Mouse (Mus musculus) embryonic stem cell, embryonic (primary cell): ENCODE results near the gene Txnrd2.

Experiments
- CTCF ChIA-PET, 4 experiments: fragments of 300-600 bp in 2 of 4; fragments of 350-600 bp in 2 of 4; sonication (Branson Sonifier 250); formaldehyde crosslinking; loops; one replicate each; lab custom pipeline; 2022; ENCODE audit warnings: inconsistent platforms in 2 of 4; lab: Charles Lee
- POLR2A ChIA-PET, 4 experiments: fragments of 300-600 bp in 2 of 4; fragments of 350-600 bp in 2 of 4; sonication (Branson Sonifier 250); formaldehyde crosslinking; loops; one replicate each; lab custom pipeline; 2022; ENCODE audit warnings: antibody characterized with exemption in 4 of 4, inconsistent platforms in 1 of 4; lab: Charles Lee

Gene Txnrd2

GRCm38 (mm10) chr16:18448104-18448503, 21.9 kb downstream of the Txnrd2 start:
- ChIA-PET CTCF (interaction anchor here in 3 of 4 experiments (0.6 to 1.8 kb wide), 7 partner anchors 14 to 170 kb away, joined by 3 to 8 read pairs (median 3); no protein-coding TSS in a partner anchor), POLR2A (interaction anchor here in 2 of 4 experiments (0.8 to 2.4 kb wide), 8 partner anchors 13 to 164 kb away, joined by 3 to 7 read pairs (median 4); partner anchors contain the start of genes Comt (in 1 of the 2) and Txnrd2 (in 1 of the 2))

GRCm38 (mm10) chr16:18449005-18449404, 22.8 kb downstream of the Txnrd2 start:
- POLR2A ChIA-PET, result interaction anchor here in 2 of 4 experiments (1.4 to 2.4 kb wide), 2 partner anchors 23 to 36 kb away, joined by 4 to 7 read pairs; no protein-coding TSS in a partner anchor

GRCm38 (mm10) chr16:18451486-18452181, 25.4 kb downstream of the Txnrd2 start:
- CTCF ChIA-PET, result interaction anchor here in 2 of 4 experiments (0.7 to 5.1 kb wide), 5 partner anchors 8 to 430 kb away, joined by 3 to 31 read pairs (median 5); no protein-coding TSS in a partner anchor
- POLR2A ChIA-PET, result interaction anchor here in 2 of 4 experiments (1.1 to 1.8 kb wide), 3 partner anchors 9 to 139 kb away, joined by 3 to 7 read pairs (median 4); partner anchors contain the start of gene Tbx1 (in 1 of the 2)

More at GRCm38 (mm10) chr16:18449005-18449404, 22.8 kb downstream of the Txnrd2 start:
- CTCF ChIA-PET, result interaction anchor here in 1 of 4 experiments (0.6 to 0.8 kb wide), 2 partner anchors 9 to 168 kb away, joined by 3 read pairs; no protein-coding TSS in a partner anchor

- ChIA-PET CTCF (interaction anchor here in 2 of 4 experiments (0.8 to 5.1 kb wide), 3 partner anchors 8 to 33 kb away, joined by 3 to 31 read pairs (median 6); no protein-coding TSS in a partner anchor), POLR2A (interaction anchor here in 2 of 4 experiments (1.4 to 1.6 kb wide), 2 partner anchors 8 to 20 kb away, joined by 3 to 4 read pairs; no protein-coding TSS in a partner anchor)
Observed at GRCm38 (mm10) chr16:18452361-18452862, 26.2 kb downstream of the Txnrd2 start.

DNA sequence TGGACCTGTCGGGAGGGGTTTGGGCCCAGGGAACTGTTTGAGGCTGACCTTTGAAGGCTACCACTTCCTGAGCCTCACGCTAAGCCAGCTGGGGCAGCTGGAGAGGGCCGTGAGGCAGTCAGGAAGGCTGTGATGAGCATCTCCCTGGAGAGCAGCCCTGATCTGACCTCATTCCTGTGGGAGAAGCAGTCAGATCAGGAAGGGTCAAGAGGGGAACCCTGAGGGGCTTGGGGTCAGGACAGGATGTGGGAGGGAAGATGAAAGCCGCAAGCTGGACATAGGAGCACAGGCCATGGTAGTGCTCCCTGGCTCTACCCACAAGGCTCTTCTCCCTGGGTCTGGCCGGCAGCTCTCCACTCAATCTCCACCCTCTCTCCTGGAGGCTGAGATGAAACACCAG, 27.7 kb downstream of the Txnrd2 start:
- ChIA-PET POLR2A (interaction anchor here in 2 of 4 experiments (1.0 to 1.6 kb wide), 4 partner anchors 8 to 38 kb away, joined by 3 to 4 read pairs (median 3); no protein-coding TSS in a partner anchor), CTCF (interaction anchor here in 3 of 4 experiments (0.6 to 5.1 kb wide), 4 partner anchors 10 to 55 kb away, joined by 3 to 31 read pairs (median 13); no protein-coding TSS in a partner anchor)

- ChIA-PET POLR2A (interaction anchor here in 1 of 4 experiments (0.6 to 0.8 kb wide), 2 partner anchors 31 to 569 kb away, joined by 3 read pairs; no protein-coding TSS in a partner anchor), CTCF (interaction anchor here (0.6 to 5.1 kb wide), 8 partner anchors 11 to 140 kb away, joined by 3 to 31 read pairs (median 3); partner anchors contain the start of gene Tbx1 (in 1 of the 4))
Observed at GRCm38 (mm10) chr16:18455407-18455806, 29.2 kb downstream of the Txnrd2 start.

DNA sequence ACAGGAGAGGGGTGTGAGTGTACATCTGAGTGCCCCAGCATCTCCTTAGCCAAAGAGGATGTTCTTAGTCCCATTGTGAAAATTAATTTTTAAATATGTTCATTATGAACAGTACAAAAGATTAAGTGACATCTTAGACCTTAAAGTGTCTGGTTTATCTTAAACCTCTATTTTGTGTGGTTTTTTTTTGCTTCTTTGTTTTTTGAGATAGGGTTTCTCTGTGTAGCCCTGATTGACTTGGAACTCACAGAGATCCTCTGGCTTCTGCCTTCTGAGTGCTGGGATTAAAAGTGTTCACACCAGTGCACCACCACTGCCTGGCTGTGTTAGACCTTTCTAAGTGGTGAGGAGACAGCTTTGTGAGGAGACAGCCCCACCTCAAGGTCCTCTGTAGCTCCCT, 32.5 kb downstream of the Txnrd2 start:
- CTCF ChIA-PET, result interaction anchor here in 3 of 4 experiments (0.6 to 2.0 kb wide), 4 partner anchors 11 to 220 kb away, joined by 3 to 10 read pairs (median 5); partner anchors contain the start of genes Comt (in 1 of the 3) and Txnrd2 (in 1 of the 3)
- POLR2A ChIA-PET, result interaction anchor here in 3 of 4 experiments (0.5 to 3.2 kb wide), 5 partner anchors 13 to 157 kb away, joined by 3 to 23 read pairs (median 3); no protein-coding TSS in a partner anchor

- ChIA-PET CTCF (interaction anchor here in 3 of 4 experiments (0.5 to 3.4 kb wide), 9 partner anchors 10 to 249 kb away, joined by 3 to 16 read pairs (median 5); partner anchors contain the start of genes Comt (in 1 of the 3) and Txnrd2 (in 1 of the 3)), POLR2A (interaction anchor here (0.5 to 6.0 kb wide), 16 partner anchors 9 to 318 kb away, joined by 3 to 42 read pairs (median 4); no protein-coding TSS in a partner anchor)
Observed at GRCm38 (mm10) chr16:18459335-18459954, 33.3 kb downstream of the Txnrd2 start.

GRCm38 (mm10) chr16:18459955-18460370, 33.8 kb downstream of the Txnrd2 start:
- POLR2A ChIA-PET, result interaction anchor here (0.6 to 6.0 kb wide), 23 partner anchors 9 to 317 kb away, joined by 3 to 42 read pairs (median 4); partner anchors contain the start of genes Gnb1l (in 1 of the 4) and Rtl10 (in 1 of the 4)
- CTCF ChIA-PET, result interaction anchor here in 3 of 4 experiments (0.5 to 3.4 kb wide), 8 partner anchors 11 to 249 kb away, joined by 3 to 16 read pairs (median 6); partner anchors contain the start of genes Comt (in 1 of the 3) and Txnrd2 (in 1 of the 3)

- CTCF ChIA-PET, result interaction anchor here (0.9 to 3.4 kb wide), 8 partner anchors 10 to 70 kb away, joined by 3 to 16 read pairs (median 4); no protein-coding TSS in a partner anchor
- POLR2A ChIA-PET, result interaction anchor here (0.9 to 6.0 kb wide), 24 partner anchors 10 to 316 kb away, joined by 3 to 42 read pairs (median 4); partner anchors contain the start of genes Gnb1l (in 1 of the 4) and Rtl10 (in 1 of the 4)
Observed at GRCm38 (mm10) chr16:18460826-18461225, 34.6 kb downstream of the Txnrd2 start.

DNA sequence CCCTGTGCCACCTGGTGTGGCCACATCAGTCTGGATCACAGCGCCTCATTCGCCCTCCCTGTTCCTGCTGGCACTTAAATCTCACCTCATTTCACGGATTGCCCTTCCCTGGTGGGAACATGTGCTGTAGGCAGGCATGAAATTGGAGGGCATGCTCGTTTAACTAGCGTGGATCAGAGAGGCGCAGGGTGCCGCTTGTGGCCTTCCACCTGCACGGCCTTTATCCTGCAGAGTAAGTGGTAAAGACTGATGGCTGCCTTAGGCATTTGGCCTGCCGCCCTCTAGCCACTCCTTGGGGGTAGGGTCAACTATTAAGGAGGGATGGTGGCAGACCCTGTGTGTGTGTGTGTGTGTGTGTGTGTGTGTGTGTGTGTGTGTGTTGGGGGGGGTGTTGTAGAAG, 35.8 kb downstream of the Txnrd2 start:
- ChIA-PET CTCF (interaction anchor here in 3 of 4 experiments (0.7 to 3.4 kb wide), 6 partner anchors 9 to 156 kb away, joined by 3 to 16 read pairs (median 4); no protein-coding TSS in a partner anchor), POLR2A (interaction anchor here in 3 of 4 experiments (0.6 to 6.0 kb wide), 16 partner anchors 8 to 140 kb away, joined by 3 to 42 read pairs (median 4); partner anchors contain the start of genes Gnb1l (in 1 of the 3) and Rtl10 (in 1 of the 3))

DNA sequence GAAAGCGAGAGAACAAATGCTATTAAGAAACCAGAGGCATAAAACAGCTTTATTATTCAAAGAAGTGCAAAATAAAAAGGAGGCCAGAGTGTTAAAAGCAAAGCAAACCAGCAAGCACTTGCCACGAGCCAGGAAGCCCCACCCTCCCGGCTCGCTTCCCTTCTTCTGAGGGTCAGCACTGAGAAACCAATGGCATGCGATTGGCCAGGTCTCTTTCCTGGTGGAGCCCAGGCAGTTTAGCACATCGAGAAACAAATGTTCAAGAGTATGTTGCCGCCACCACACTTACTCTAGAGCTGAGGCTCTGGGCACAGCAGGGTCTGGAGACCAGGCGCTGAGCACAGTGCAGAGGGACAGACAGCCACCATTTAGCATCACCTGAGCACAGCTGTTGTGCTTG, 36.4 kb downstream of the Txnrd2 start:
- CTCF ChIA-PET, result interaction anchor here (0.5 to 3.4 kb wide), 10 partner anchors 9 to 387 kb away, joined by 3 to 16 read pairs (median 3); no protein-coding TSS in a partner anchor
- POLR2A ChIA-PET, result interaction anchor here in 3 of 4 experiments (0.6 to 6.0 kb wide), 14 partner anchors 9 to 141 kb away, joined by 3 to 42 read pairs (median 4); partner anchors contain the start of genes Gnb1l (in 1 of the 3), Rtl10 (in 1 of the 3) and Txnrd2 (in 1 of the 3)

DNA sequence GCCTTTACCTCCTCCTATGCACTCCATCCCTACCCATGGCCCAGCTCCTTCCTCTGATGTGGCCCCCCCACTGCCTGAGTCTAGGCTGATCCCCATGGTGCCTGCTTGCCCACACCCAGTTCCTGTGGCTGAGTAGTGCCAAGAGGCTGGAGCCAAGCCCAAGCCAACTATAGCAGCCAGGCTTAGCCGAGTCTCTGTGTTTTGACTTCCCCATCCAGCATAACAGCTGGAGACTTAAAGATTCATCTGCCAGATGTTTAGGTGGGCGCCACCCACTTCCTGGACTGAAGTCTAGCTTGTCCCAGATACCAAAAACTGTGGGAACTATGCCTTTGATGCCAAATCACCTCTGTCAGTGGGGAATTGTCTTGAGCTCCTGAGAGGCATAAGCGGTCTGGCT, 38.1 kb downstream of the Txnrd2 start:
- POLR2A ChIA-PET, result interaction anchor here in 2 of 4 experiments (0.5 to 6.0 kb wide), 7 partner anchors 7 to 828 kb away, joined by 3 to 42 read pairs (median 4); no protein-coding TSS in a partner anchor
- CTCF ChIA-PET, result interaction anchor here in 2 of 4 experiments (0.6 to 2.2 kb wide), 2 partner anchors 21 to 57 kb away, joined by 3 to 8 read pairs; no protein-coding TSS in a partner anchor

DNA sequence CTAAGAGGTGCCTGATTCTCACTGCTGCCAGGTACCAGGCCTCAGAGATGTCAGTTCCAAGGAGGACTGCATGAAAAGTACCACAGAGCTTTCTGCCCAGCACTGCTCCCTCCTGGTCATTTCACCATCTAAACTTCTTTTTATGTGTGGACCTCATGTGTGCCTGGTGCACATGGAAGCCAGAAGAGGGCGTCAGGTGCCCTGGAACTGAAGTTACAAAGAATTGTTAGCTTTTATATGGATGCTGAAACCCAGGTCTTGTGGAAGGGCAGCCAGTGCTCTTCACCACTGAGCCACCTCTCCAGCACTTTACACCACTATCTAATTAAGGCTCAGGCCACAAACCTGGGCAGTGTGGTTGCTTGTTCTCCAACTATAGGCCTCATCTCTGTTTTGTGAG, 44.6 kb downstream of the Txnrd2 start:
- ChIA-PET POLR2A (interaction anchor here in 2 of 4 experiments (0.7 to 4.7 kb wide), 16 partner anchors 8 to 147 kb away, joined by 3 to 43 read pairs (median 6); partner anchors contain the start of gene Gnb1l (in 1 of the 2)), CTCF (interaction anchor here (0.8 to 3.8 kb wide), 32 partner anchors 8 to 225 kb away, joined by 3 to 27 read pairs (median 4); no protein-coding TSS in a partner anchor)

DNA sequence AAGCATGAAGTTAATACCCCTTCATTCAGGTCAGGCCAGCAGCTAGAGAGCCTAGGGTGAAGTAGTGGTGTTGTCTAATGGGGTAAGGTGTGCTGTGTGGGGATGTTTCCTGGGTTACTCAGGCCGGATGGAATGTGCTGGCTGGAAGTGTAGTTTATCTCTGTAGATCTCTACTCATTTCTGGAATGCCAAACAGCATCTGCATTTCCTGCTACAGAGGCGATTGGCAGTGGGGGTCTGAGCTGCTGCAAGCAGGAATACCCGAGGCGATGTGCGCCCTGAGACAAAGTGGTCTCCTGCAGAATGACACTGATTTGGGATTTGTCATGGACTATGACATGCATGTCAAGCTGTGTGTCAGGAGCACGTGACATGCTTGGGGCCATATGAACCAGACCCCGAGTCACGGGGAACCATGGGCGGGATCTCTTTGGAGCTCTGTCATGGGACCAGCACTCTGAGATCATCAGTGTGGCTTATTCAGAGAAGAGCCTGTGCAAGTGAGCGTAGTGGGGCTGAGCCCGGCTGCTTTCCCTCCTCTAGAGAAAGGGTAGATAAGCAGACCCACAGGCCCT, 45.3 kb downstream of the Txnrd2 start:
- CTCF ChIA-PET, result interaction anchor here (0.6 to 3.8 kb wide), 35 partner anchors 8 to 225 kb away, joined by 3 to 27 read pairs (median 4); no protein-coding TSS in a partner anchor

More for the DNA sequence above, 45.3 kb downstream of the Txnrd2 start:
- POLR2A ChIA-PET, result interaction anchor here in 3 of 4 experiments (0.6 to 4.7 kb wide), 30 partner anchors 8 to 407 kb away, joined by 3 to 43 read pairs (median 4); partner anchors contain the start of genes Cldn5 (in 1 of the 3), Gnb1l (in 1 of the 3), Hira (in 1 of the 3) and Mrpl40 (in 1 of the 3)
